Mouse (Mus musculus): ENCODE data around the gene Wdr5b. TPM values are rescaled to one million over a fixed set of nuclear protein-coding genes. Genes with fewer than 3 reads are reported as not detected.

Wdr5b gene
- 5.3 TPM for polyA plus RNA-seq (2014; fragmentation: Illumina TruSeq; extraction: RNeasy Lipid Tissue Mini Kit (QIAGEN cat#74804); ENCODE audit: low read depth, low replicate concordance)

GRCm38 (mm10) chr16:36040640-36041624 lies at the start of gene Wdr5b:
Gene Wdr5b, plus strand, starts transcription at chr16:36041190.

GRCm38 (mm10) chr16:36071450-36072379 lies 30.7 kb downstream of the Wdr5b start, which contains the start of the genes Fam162a and Ccdc58:
Gene Fam162a, minus strand, starts transcription at chr16:36071594.
Gene Ccdc58, plus strand, starts transcription at chr16:36071685.

Other genes with a start within 250 kb of the Wdr5b start
- gene Parp14, start 169.6 kb upstream of the Wdr5b start, polyA plus RNA-seq (2014; fragmentation: Illumina TruSeq; extraction: RNeasy Lipid Tissue Mini Kit (QIAGEN cat#74804); ENCODE audit: low read depth, low replicate concordance) = 10.8 TPM
- 17.0 TPM for gene Parp9, start 102.7 kb upstream of the Wdr5b start, polyA plus RNA-seq (2014; fragmentation: Illumina TruSeq; extraction: RNeasy Lipid Tissue Mini Kit (QIAGEN cat#74804); ENCODE audit: low read depth, low replicate concordance)
- gene Dtx3l, start 102.0 kb upstream of the Wdr5b start, polyA plus RNA-seq (2014; fragmentation: Illumina TruSeq; extraction: RNeasy Lipid Tissue Mini Kit (QIAGEN cat#74804); ENCODE audit: low read depth, low replicate concordance) = 9.0 TPM
- 63.8 TPM for gene Kpna1, start 62.4 kb upstream of the Wdr5b start, polyA plus RNA-seq (2014; fragmentation: Illumina TruSeq; extraction: RNeasy Lipid Tissue Mini Kit (QIAGEN cat#74804); ENCODE audit: low read depth, low replicate concordance)
- 263 TPM for gene Fam162a, start 30.4 kb downstream of the Wdr5b start, polyA plus RNA-seq (2014; fragmentation: Illumina TruSeq; extraction: RNeasy Lipid Tissue Mini Kit (QIAGEN cat#74804); ENCODE audit: low read depth, low replicate concordance)
- 34.3 TPM for gene Ccdc58, start 30.5 kb downstream of the Wdr5b start, polyA plus RNA-seq (2014; fragmentation: Illumina TruSeq; extraction: RNeasy Lipid Tissue Mini Kit (QIAGEN cat#74804); ENCODE audit: low read depth, low replicate concordance)
- gene Csta1, start 90.1 kb downstream of the Wdr5b start, polyA plus RNA-seq (2014; fragmentation: Illumina TruSeq; extraction: RNeasy Lipid Tissue Mini Kit (QIAGEN cat#74804); ENCODE audit: low read depth, low replicate concordance) = not detected
- gene Stfa2l1, start 115.6 kb downstream of the Wdr5b start, polyA plus RNA-seq (2014; fragmentation: Illumina TruSeq; extraction: RNeasy Lipid Tissue Mini Kit (QIAGEN cat#74804); ENCODE audit: low read depth, low replicate concordance) = not detected
- not detected for gene Gm5483, start 143.0 kb downstream of the Wdr5b start, polyA plus RNA-seq (2014; fragmentation: Illumina TruSeq; extraction: RNeasy Lipid Tissue Mini Kit (QIAGEN cat#74804); ENCODE audit: low read depth, low replicate concordance)
- gene Gm5416, start 169.2 kb downstream of the Wdr5b start, polyA plus RNA-seq (2014; fragmentation: Illumina TruSeq; extraction: RNeasy Lipid Tissue Mini Kit (QIAGEN cat#74804); ENCODE audit: low read depth, low replicate concordance) = not detected
- gene 2010005H15Rik, start 180.3 kb downstream of the Wdr5b start, polyA plus RNA-seq (2014; fragmentation: Illumina TruSeq; extraction: RNeasy Lipid Tissue Mini Kit (QIAGEN cat#74804); ENCODE audit: low read depth, low replicate concordance) = not detected
- gene Stfa1, start 235.8 kb downstream of the Wdr5b start, polyA plus RNA-seq (2014; fragmentation: Illumina TruSeq; extraction: RNeasy Lipid Tissue Mini Kit (QIAGEN cat#74804); ENCODE audit: low read depth, low replicate concordance) = not detected